Mouse (Mus musculus) ES-Bruce4 (cell line): ENCODE measurements around the gene Nbr1. TPM values are rescaled to one million over a fixed set of nuclear protein-coding genes. Genes with fewer than 3 reads are reported as not detected.
"Not testable (repeated sequence)": the region's sequence is repeated elsewhere in the genome, so short reads cannot be mapped to it uniquely, and the experiment has no call there.

Source experiments
- H3K27ac ChIP-seq: 2 replicates; pipeline ENCODE4 v1.5.1; 2012; ENCODE audit warnings: low read length, inconsistent platforms; ENCODE audit not compliant: insufficient read depth
- H3K27me3 ChIP-seq: 2 replicates; pipeline ENCODE4 v1.6.1; 2012; ENCODE audit warnings: mild to moderate bottlenecking, low read length, inconsistent platforms; ENCODE audit not compliant: control insufficient read depth, poor library complexity, insufficient read depth, severe bottlenecking
- H3K36me3 ChIP-seq: 2 replicates; pipeline ENCODE4 v1.6.1; 2012; ENCODE audit warnings: inconsistent platforms, mild to moderate bottlenecking, low read length, moderate library complexity; ENCODE audit not compliant: control insufficient read depth, poor library complexity, insufficient read depth, severe bottlenecking
- H3K4me1 ChIP-seq: one replicate; pipeline ENCODE4 v1.8.1; 2011; ENCODE audit warnings: low read length; ENCODE audit not compliant: control insufficient read depth, insufficient read depth
- H3K4me3 ChIP-seq: 2 replicates; pipeline ENCODE4 v1.5.1; 2011; ENCODE audit warnings: low read depth, mild to moderate bottlenecking, low read length
- H3K9ac ChIP-seq: 2 replicates; pipeline ENCODE4 v1.6.1; 2012; ENCODE audit warnings: low read depth, mild to moderate bottlenecking, inconsistent platforms; ENCODE audit not compliant: poor library complexity, severe bottlenecking
- H3K9me3 ChIP-seq: replicated peaks from 2 replicates; pipeline ENCODE4 v1.6.1; 2012; ENCODE audit warnings: mild to moderate bottlenecking, low read length, inconsistent platforms; ENCODE audit not compliant: control insufficient read depth, poor library complexity, insufficient read depth, severe bottlenecking
- CTCF ChIP-seq: IDR thresholded peaks from one replicate; pipeline ENCODE4 v1.8.1; 2011; ENCODE audit warnings: low read depth, low read length
- EP300 ChIP-seq: IDR thresholded peaks from 2 replicates; pipeline ENCODE4 v1.6.1; 2011; ENCODE audit warnings: low read depth, low read length; ENCODE audit not compliant: insufficient read depth
- POLR2A ChIP-seq: IDR thresholded peaks from one replicate; pipeline ENCODE4 v1.8.1; 2011; ENCODE audit warnings: low read length; ENCODE audit not compliant: insufficient read depth
- polyA plus RNA-seq: library from polyadenylated mRNA; stranded (reverse); fragments of >200 nt; gene quantifications from 2 replicates; pipeline ENCODE4 v1.2.4, GENCODE M21; 2011; ENCODE audit warnings: low read depth; ENCODE audit not compliant: missing spikeins, insufficient read depth, insufficient read length

Nbr1 gene
- polyA plus RNA-seq, 1 experiment = 262 TPM

DNA sequence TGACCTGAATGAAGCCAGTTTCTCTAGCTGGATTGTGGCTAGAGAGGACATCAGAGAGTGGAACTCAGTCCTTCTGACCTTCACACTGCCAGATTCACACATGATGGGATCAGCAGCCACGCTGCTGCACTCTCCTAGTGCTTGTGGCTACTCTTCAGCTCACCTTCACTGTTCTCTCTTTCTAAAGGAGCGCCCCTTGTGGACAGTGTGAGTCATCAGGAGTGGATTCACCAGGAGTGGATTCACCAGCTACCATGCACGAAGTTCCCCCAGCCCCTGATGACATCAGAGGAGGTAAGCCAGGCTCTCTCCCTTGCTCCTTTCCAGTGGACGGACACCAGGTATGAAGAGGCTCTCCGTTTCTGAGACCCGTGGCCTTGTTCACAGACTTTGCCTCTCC lies 24.2 kb downstream of the Nbr1 start:
- H3K4me3 ChIP-seq = no peak overlapping the region
- peaks cover under 1% of the 10 kb centered on the region for H3K4me1 ChIP-seq
- TF ChIP-seq POLR2A (no peak), CTCF (peak; percentile 22), EP300 (no peak)
- no peak overlapping the region for H3K9ac ChIP-seq
- peaks cover 71% of the 10 kb centered on the region for H3K36me3 ChIP-seq
- H3K27me3 ChIP-seq = no peaks in the 10 kb centered on the region
- H3K9me3 ChIP-seq = no peaks in the 10 kb centered on the region
- H3K27ac ChIP-seq = no peak overlapping the region

- Histone ChIP-seq H3K27ac (peak overlapping the region; percentile 88), H3K36me3 (peaks cover 31% of the 10 kb centered on the region), H3K27me3 (no peaks in the 10 kb centered on the region), H3K4me3 (no peak overlapping the region), H3K4me1 (peaks cover 5% of the 10 kb centered on the region), H3K9ac (no peak overlapping the region), H3K9me3 (no peaks in the 10 kb centered on the region)
- no peak for TF ChIP-seq CTCF
- TF ChIP-seq EP300 = no peak
Observed at GRCm38 (mm10) chr11:101581081-101581764, 29.3 kb downstream of the Nbr1 start.

- Histone ChIP-seq H3K9me3 (no peaks in the 10 kb centered on the region), H3K36me3 (peaks cover 22% of the 10 kb centered on the region), H3K27ac (peak within 1 kb of the TSS; percentile 99), H3K27me3 (no peaks in the 10 kb centered on the region), H3K9ac (peak within 1 kb of the TSS; percentile 56), H3K4me3 (peak within 1 kb of the TSS; percentile 70), H3K4me1 (peaks cover 5% of the 10 kb centered on the region)
- 0 out of 2 replicates have a peak, but pooled peaks have one; percentile 45 for TF ChIP-seq EP300
- TF ChIP-seq CTCF = no peak
Observed at GRCm38 (mm10) chr11:101582054-101583035, 30.4 kb downstream of the Nbr1 start, which contains the start of gene Tmem106a. Gene Tmem106a (plus strand): TSS chr11:101582242.

GRCm38 (mm10) chr11:101583205-101583604 lies 31.3 kb downstream of the Nbr1 start:
- peaks cover 15% of the 10 kb centered on the region for H3K36me3 ChIP-seq
- 0 out of 2 replicates have a peak overlapping the region, but pooled peaks have one; percentile 56 for H3K9ac ChIP-seq
- no peaks in the 10 kb centered on the region for H3K9me3 ChIP-seq
- H3K4me3 ChIP-seq = no peak overlapping the region
- no peak overlapping the region for H3K27ac ChIP-seq
- TF ChIP-seq POLR2A = no peak
- no peak for TF ChIP-seq CTCF
- TF ChIP-seq EP300 = no peak
- H3K27me3 ChIP-seq = no peaks in the 10 kb centered on the region
- H3K4me1 ChIP-seq = peaks cover 5% of the 10 kb centered on the region

DNA sequence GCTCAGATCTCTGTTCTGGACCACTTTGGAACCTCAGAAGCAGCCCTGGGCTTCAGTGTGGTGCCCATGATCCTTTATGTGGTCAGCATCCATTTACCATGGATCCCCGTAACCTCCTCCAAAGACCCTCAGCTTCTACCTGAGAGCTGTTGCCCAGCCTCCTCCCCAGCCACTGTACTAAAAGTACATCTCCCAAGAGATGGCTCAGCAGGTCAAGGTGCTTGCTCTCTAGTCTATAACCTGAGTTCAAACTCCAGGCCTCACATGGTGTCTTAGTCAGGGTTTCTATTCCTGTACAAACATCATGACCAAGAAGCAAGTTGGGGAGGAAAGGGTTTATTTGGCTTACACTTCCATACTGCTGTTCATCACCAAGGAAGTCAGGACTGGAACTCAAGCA lies 33.1 kb downstream of the Nbr1 start:
- H3K9me3 ChIP-seq, H3K4me3 ChIP-seq, H3K27ac ChIP-seq, H3K27me3 ChIP-seq, H3K9ac ChIP-seq, H3K36me3 ChIP-seq, H3K4me1 ChIP-seq: not testable (repeated sequence)

DNA sequence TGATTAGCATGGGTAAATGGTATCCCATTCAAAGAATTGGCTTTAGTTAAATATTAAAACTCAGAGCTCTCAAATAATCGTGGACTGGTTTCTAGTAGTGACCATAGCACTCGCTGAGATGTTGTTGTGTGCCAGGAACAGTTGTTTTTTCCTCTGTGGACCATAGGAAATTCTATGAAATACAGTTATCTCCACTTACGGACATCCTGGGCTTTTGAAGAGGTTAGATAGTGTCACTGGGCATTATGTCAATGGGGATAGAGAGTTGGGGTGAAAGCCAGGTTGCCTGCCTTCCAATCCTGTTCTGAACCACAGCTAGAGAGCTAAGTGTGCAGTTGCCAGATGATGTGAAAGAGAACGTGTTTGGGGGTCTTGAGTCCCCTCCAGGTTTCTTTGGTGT lies 33.9 kb downstream of the Nbr1 start:
- TF ChIP-seq CTCF (no peak), EP300 (no peak), POLR2A (no peak)

More for the DNA sequence above, 33.9 kb downstream of the Nbr1 start:
- Histone ChIP-seq H3K27ac (no peak overlapping the region), H3K9me3 (no peaks in the 10 kb centered on the region), H3K4me1 (peaks cover 5% of the 10 kb centered on the region), H3K4me3 (no peak overlapping the region), H3K27me3 (no peaks in the 10 kb centered on the region), H3K9ac (no peak overlapping the region), H3K36me3 (no peaks in the 10 kb centered on the region)
